Mouse (Mus musculus) forebrain, embryonic 16.5 days (tissue): ENCODE results near the gene F2r. TPM values are rescaled to one million over a fixed set of nuclear protein-coding genes. Genes with fewer than 3 reads are reported as not detected.
A peak's percentile ranks its signal among the peaks of the same experiment; 100 is the strongest.

Source experiments
- ATAC-seq: fragments of 200-750 bp; cut with Nextera tagmentation; 2 replicates; pipeline ENCODE4 v1.8.0; 2017; ENCODE audit warnings: mild to moderate bottlenecking, moderate library complexity
- H3K27ac ChIP-seq: fragments of 300-500 bp; sonication (generic); 2 replicates; pipeline ENCODE4 v1.5.1; 2014; ENCODE audit warnings: low read length, control low read depth
- H3K27me3 ChIP-seq: fragments of 300-500 bp; sonication (generic); replicated peaks from 2 replicates; pipeline ENCODE4 v1.6.1; 2014; ENCODE audit warnings: low read length; ENCODE audit not compliant: control insufficient read depth, insufficient read depth
- H3K36me3 ChIP-seq: fragments of 300-500 bp; sonication (generic); 2 replicates; pipeline ENCODE4 v1.6.1; 2014; ENCODE audit not compliant: control insufficient read depth, insufficient read depth
- H3K4me1 ChIP-seq: fragments of 300-500 bp; sonication (generic); replicated peaks from 2 replicates; pipeline ENCODE4 v1.6.1; 2014; ENCODE audit warnings: low read length; ENCODE audit not compliant: control insufficient read depth, insufficient read depth
- H3K4me2 ChIP-seq: fragments of 300-500 bp; sonication (generic); 2 replicates; pipeline ENCODE4 v1.6.1; 2014; ENCODE audit warnings: mild to moderate bottlenecking, low read length, control low read depth
- H3K4me3 ChIP-seq: fragments of 300-500 bp; sonication (generic); replicated peaks from 2 replicates; pipeline ENCODE4 v1.5.1; 2014; ENCODE audit warnings: mild to moderate bottlenecking, low read length, control low read depth
- H3K9ac ChIP-seq: fragments of 300-500 bp; sonication (generic); replicated peaks from 2 replicates; pipeline ENCODE4 v1.6.1; 2014; ENCODE audit warnings: low read depth, low read length, control low read depth
- H3K9me3 ChIP-seq: fragments of 300-500 bp; sonication (generic); 2 replicates; pipeline ENCODE4 v1.6.1; 2016; ENCODE audit warnings: low read length; ENCODE audit not compliant: control insufficient read depth
- WGBS: fragments of 180-500 bp; shearing (Covaris S2); extraction: QIAGEN DNeasy Blood & Tissue Kit; methylation state at CpG from one replicate; pipeline ENCODE4 v1.1.7; 2014; 5-methylcytosine and 5-hydroxymethylcytosine counted together
- polyA plus RNA-seq: library from polyadenylated mRNA; unstranded; fragments of >200 nt; fragmentation: Nextera tagmentation; extraction: Ambion mirVana; gene quantifications from 2 replicates; pipeline ENCODE4 v1.2.1, GENCODE M21; 2015

Gene F2r
- polyA plus RNA-seq, 1 experiment from 2014 or later, result 68.7 TPM

DNA sequence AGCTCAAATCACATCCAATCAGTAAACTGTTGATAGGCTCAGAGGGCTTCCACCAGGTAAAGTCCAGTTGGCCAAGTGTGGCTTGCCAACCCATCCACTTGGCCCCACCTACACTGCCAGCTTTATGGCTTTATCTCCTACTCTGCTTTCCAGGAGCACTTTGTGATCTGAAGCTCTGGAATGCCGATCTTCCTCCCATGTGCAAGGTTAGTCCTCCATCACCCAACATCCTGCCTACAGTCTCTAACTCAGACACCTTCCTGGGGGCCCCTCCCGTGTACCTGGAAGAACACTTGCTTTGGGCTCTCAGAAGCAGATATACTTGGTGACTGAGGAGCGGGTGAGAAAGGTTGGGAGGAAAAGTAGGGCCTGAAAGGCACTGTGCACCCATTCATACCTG is 26.7 kb downstream of the F2r start:
- ATAC-seq, result no peak
- Histone ChIP-seq H3K27ac (no peak overlapping the region), H3K27me3 (no peaks in the 10 kb centered on the region), H3K4me1 (no peaks in the 10 kb centered on the region), H3K9ac (no peak overlapping the region), H3K36me3 (no peaks in the 10 kb centered on the region), H3K4me2 (no peak overlapping the region), H3K9me3 (no peaks in the 10 kb centered on the region), H3K4me3 (no peak overlapping the region)
- 89% methylated on average over 3 of the region's 3 CpGs for WGBS

- Histone ChIP-seq H3K27me3 (no peaks in the 10 kb centered on the region), H3K4me1 (no peaks in the 10 kb centered on the region), H3K4me2 (no peak overlapping the region), H3K4me3 (no peak overlapping the region), H3K27ac (no peak overlapping the region), H3K36me3 (no peaks in the 10 kb centered on the region), H3K9ac (no peak overlapping the region), H3K9me3 (no peaks in the 10 kb centered on the region)
- no peak for ATAC-seq
- 92% methylated on average over 4 of the region's 4 CpGs for WGBS
These were observed 30.7 kb downstream of the F2r start for GRCm38 (mm10) chr13:95587628-95588027.

- H3K9ac ChIP-seq, result no peak overlapping the region
- 83% methylated on average over 5 of the region's 5 CpGs for WGBS
- H3K9me3 ChIP-seq, result no peaks in the 10 kb centered on the region
- H3K4me3 ChIP-seq, result no peak overlapping the region
- H3K27ac ChIP-seq, result no peak overlapping the region
- no peaks in the 10 kb centered on the region for H3K4me1 ChIP-seq
- no peak overlapping the region for H3K4me2 ChIP-seq
- no peak for ATAC-seq
- H3K27me3 ChIP-seq, result no peaks in the 10 kb centered on the region
- H3K36me3 ChIP-seq, result no peaks in the 10 kb centered on the region
These were observed 33.4 kb downstream of the F2r start for GRCm38 (mm10) chr13:95584898-95585297.

GRCm38 (mm10) chr13:95583237-95584189 is 34.8 kb downstream of the F2r start:
- Histone ChIP-seq H3K27me3 (no peaks in the 10 kb centered on the region), H3K4me1 (no peaks in the 10 kb centered on the region), H3K27ac (no peak overlapping the region), H3K4me3 (no peak overlapping the region), H3K9me3 (no peaks in the 10 kb centered on the region), H3K4me2 (no peak overlapping the region), H3K9ac (no peak overlapping the region), H3K36me3 (no peaks in the 10 kb centered on the region)
- WGBS, result 52% methylated on average over 19 of the region's 19 CpGs
- ATAC-seq, result peak; percentile 58

DNA sequence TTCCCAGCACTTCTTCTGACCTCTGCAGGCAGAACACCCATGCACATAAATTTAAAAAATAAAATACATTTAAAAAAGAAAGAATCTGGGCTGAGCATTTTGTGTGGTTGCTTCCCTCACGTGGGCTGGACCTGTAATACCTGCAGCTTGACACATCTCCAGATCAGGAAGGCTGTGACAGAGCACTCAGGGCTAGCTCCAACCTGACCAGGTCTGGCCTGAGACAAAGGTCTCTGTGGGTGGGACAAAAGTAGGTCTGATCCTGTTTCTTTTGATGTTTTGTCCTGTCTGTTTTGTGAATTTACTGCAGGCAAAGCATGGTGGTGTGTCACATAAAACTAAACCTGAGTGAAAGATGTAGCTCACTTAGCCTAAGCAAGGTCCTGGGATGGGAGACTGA is 36.4 kb downstream of the F2r start:
- Histone ChIP-seq H3K36me3 (no peaks in the 10 kb centered on the region), H3K4me3 (no peak overlapping the region), H3K9me3 (no peaks in the 10 kb centered on the region), H3K4me1 (no peaks in the 10 kb centered on the region), H3K4me2 (no peak overlapping the region), H3K27ac (no peak overlapping the region), H3K27me3 (no peaks in the 10 kb centered on the region), H3K9ac (no peak overlapping the region)
- ATAC-seq, result no peak
- WGBS, result 41% methylated on average over 1 of the region's 1 CpGs

DNA sequence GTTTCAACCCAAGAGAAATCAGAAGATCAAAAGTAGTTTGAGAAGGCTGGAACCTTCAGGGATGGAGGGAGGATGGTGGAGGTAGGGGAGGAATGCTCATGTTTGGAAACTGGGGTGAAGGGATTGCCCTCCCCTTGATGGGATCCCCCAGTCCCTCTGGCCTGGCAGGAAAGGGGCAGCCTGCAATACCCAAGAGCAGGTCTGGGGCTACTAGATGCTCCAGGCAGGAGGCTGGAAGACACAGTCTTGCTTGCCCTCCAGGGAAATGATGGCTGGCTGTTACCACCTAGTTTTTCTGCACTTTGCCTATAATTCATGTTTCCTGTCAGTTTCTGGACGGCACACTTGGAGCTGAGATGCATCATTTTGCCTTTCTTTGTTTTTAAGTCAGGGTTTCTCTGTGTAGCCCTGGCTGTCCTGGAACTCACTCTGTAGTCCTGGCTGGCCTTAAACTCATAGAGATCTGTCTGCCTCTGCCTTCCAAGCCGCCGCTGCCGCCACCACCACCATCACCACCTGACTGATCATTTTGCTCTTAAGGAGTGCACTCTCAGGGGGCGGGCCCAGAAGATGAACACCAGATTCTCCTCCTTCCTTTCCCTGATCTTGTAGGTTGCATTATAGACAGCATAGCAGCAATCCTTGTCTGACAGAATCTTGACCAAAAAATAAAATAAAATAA is 40.1 kb downstream of the F2r start:
- H3K9ac ChIP-seq, result no peak overlapping the region
- H3K36me3 ChIP-seq, result no peaks in the 10 kb centered on the region
- no peak for ATAC-seq
- H3K4me2 ChIP-seq, result no peak overlapping the region
- H3K27ac ChIP-seq, result no peak overlapping the region
- H3K4me3 ChIP-seq, result no peak overlapping the region
- H3K9me3 ChIP-seq, result no peaks in the 10 kb centered on the region
- no peaks in the 10 kb centered on the region for H3K27me3 ChIP-seq
- no peaks in the 10 kb centered on the region for H3K4me1 ChIP-seq
- WGBS, result 95% methylated on average over 5 of the region's 5 CpGs

- H3K4me3 ChIP-seq, result no peak overlapping the region
- no peaks in the 10 kb centered on the region for H3K36me3 ChIP-seq
- H3K27ac ChIP-seq, result no peak overlapping the region
- peaks cover 3% of the 10 kb centered on the region; the same call in 1 of the 2 replicates for H3K9me3 ChIP-seq
- ATAC-seq, result no peak
- 94% methylated on average over 4 of the region's 4 CpGs for WGBS
- no peak overlapping the region for H3K4me2 ChIP-seq
- no peak overlapping the region for H3K9ac ChIP-seq
- no peaks in the 10 kb centered on the region for H3K4me1 ChIP-seq
- no peaks in the 10 kb centered on the region for H3K27me3 ChIP-seq
These were observed 47.4 kb downstream of the F2r start for GRCm38 (mm10) chr13:95570877-95571276.

GRCm38 (mm10) chr13:95569326-95569725 is 49.0 kb downstream of the F2r start:
- H3K9me3 ChIP-seq, result peaks cover 3% of the 10 kb centered on the region; the same call in 1 of the 2 replicates
- no peak for ATAC-seq
- no peak overlapping the region for H3K4me2 ChIP-seq
- peaks cover 3% of the 10 kb centered on the region; the same call in 1 of the 2 replicates for H3K27me3 ChIP-seq
- no peak overlapping the region for H3K4me3 ChIP-seq
- H3K36me3 ChIP-seq, result no peaks in the 10 kb centered on the region
- no peak overlapping the region for H3K9ac ChIP-seq
- H3K4me1 ChIP-seq, result no peaks in the 10 kb centered on the region
- H3K27ac ChIP-seq, result no peak overlapping the region

DNA sequence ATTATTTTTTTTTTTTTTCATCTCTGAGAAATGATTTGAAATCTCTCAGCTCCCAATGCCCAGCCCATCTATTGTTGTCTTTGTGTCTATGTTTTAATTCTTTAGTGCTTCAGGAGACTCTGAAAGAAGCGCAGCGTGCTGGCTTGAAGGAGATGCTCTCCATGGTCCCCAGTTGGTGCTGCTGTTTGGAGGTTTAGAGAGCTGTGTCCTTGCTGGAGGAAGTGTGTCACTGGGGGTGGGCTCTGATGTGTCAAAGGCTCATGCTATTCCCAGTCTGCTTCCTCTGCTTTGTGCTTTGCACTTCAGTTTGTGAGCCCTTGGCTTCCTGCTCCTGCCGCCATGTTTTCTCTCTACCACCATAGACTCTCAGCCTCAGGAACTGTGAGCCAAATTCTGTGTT is 50.0 kb downstream of the F2r start:
- Histone ChIP-seq H3K4me3 (no peak overlapping the region), H3K9ac (no peak overlapping the region), H3K27ac (no peak overlapping the region), H3K9me3 (peaks cover 3% of the 10 kb centered on the region; the same call in 1 of the 2 replicates), H3K36me3 (no peaks in the 10 kb centered on the region), H3K27me3 (peaks cover 3% of the 10 kb centered on the region; the same call in 1 of the 2 replicates), H3K4me2 (no peak overlapping the region), H3K4me1 (no peaks in the 10 kb centered on the region)
- ATAC-seq, result no peak
- WGBS, result 100% methylated on average over 3 of the region's 3 CpGs
